Mouse (Mus musculus) brain, embryonic 14.5 days (tissue): ENCODE results near the gene Hspd1.

Experiments
- CTCF ChIP-seq: fragments of 200-500 bp; IDR thresholded peaks from 2 replicates; pipeline ENCODE4 v1.5.1; 2012; ENCODE audit warnings: inconsistent platforms, mild to moderate bottlenecking, moderate library complexity, borderline replicate concordance; ENCODE audit not compliant: insufficient read depth, insufficient read length; ENCODE audit errors: extremely low read depth
- POLR2A ChIP-seq: fragments of 200-500 bp; IDR thresholded peaks from 2 replicates; pipeline ENCODE4 v1.6.1; 2012; ENCODE audit warnings: mild to moderate bottlenecking, inconsistent platforms, borderline replicate concordance; ENCODE audit not compliant: poor library complexity, insufficient read depth, insufficient read length, severe bottlenecking; ENCODE audit errors: extremely low read depth

DNA sequence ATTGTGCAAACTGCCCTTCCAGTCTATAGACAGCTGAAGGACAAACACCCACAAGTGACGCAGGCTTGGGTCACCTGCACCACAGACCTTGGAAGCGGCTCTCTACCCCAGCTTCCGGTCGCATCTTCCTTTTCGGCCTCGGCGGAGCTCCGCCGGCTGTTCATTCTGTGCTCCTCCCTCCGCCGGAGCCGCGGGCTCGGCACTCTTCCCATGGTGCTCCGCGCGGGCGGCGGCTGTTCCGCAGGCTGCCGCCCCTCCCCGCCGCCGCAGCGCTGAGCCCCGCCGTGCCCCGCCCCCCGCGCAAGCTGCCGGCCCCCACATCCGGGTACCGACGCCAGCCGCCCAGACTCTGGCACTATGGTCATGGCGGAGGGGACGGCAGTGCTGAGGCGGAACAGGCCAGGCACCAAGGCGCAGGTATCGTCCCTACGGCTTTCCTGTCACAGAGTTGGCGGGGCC, 42.9 kb upstream of the Hspd1 start, which contains the start of gene Mob4:
- TF ChIP-seq POLR2A: peak; percentile 64; the same call in 1 of the 2 replicates
- TF ChIP-seq CTCF: no peak
